Mouse (Mus musculus) hindbrain, embryonic 16.5 days (tissue): ENCODE data around the gene Gm11077. TPM values are rescaled to one million over a fixed set of nuclear protein-coding genes. Genes with fewer than 3 reads are reported as not detected.

Experiments
- ATAC-seq: fragments of 200-750 bp; cut with Nextera tagmentation; 2 replicates; pipeline ENCODE4 v1.8.0; 2017; ENCODE audit warnings: moderate TSS enrichment, moderate library complexity
- H3K27ac ChIP-seq: fragments of 300-500 bp; sonication (generic); 2 replicates; pipeline ENCODE4 v1.5.1; 2014; ENCODE audit warnings: low read depth, mild to moderate bottlenecking, control low read depth, low read length, moderate library complexity
- H3K27me3 ChIP-seq: fragments of 300-500 bp; sonication (generic); replicated peaks from 2 replicates; pipeline ENCODE4 v1.6.1; 2014; ENCODE audit warnings: low read length; ENCODE audit not compliant: control insufficient read depth, insufficient read depth
- H3K36me3 ChIP-seq: fragments of 300-500 bp; sonication (generic); 2 replicates; pipeline ENCODE4 v1.6.1; 2014; ENCODE audit warnings: mild to moderate bottlenecking, low read length, moderate library complexity, mixed read lengths; ENCODE audit not compliant: control insufficient read depth, insufficient read depth
- H3K4me1 ChIP-seq: fragments of 300-500 bp; sonication (generic); 2 replicates; pipeline ENCODE4 v1.6.1; 2014; ENCODE audit warnings: low read depth, low read length; ENCODE audit not compliant: control insufficient read depth, insufficient read depth
- H3K4me2 ChIP-seq: fragments of 300-500 bp; sonication (generic); 2 replicates; pipeline ENCODE4 v1.6.1; 2014; ENCODE audit warnings: mild to moderate bottlenecking, low read length, control low read depth, moderate library complexity
- H3K4me3 ChIP-seq: fragments of 300-500 bp; sonication (generic); 2 replicates; pipeline ENCODE4 v1.5.1; 2014; ENCODE audit warnings: mild to moderate bottlenecking, low read length, control low read depth, moderate library complexity
- H3K9ac ChIP-seq: fragments of 300-500 bp; sonication (generic); 2 replicates; pipeline ENCODE4 v1.6.1; 2014; ENCODE audit warnings: low read depth, mild to moderate bottlenecking, control low read depth, low read length, moderate library complexity
- H3K9me3 ChIP-seq: fragments of 300-500 bp; sonication (generic); 2 replicates; pipeline ENCODE4 v1.6.1; 2014; ENCODE audit warnings: mild to moderate bottlenecking, low read length, moderate library complexity; ENCODE audit not compliant: control insufficient read depth
- WGBS: fragments of 180-500 bp; shearing (Covaris S2); extraction: QIAGEN DNeasy Blood & Tissue Kit; methylation state at CpG from one replicate; pipeline ENCODE4 v1.1.7; 2014; 5-methylcytosine and 5-hydroxymethylcytosine counted together
- polyA plus RNA-seq: library from polyadenylated mRNA; unstranded; fragments of >200 nt; fragmentation: Nextera tagmentation; extraction: Ambion mirVana; gene quantifications from 2 replicates; pipeline ENCODE4 v1.2.1, GENCODE M21; 2015

The Gm11077 gene
- polyA plus RNA-seq, 1 experiment from 2014 or later = not detected

DNA sequence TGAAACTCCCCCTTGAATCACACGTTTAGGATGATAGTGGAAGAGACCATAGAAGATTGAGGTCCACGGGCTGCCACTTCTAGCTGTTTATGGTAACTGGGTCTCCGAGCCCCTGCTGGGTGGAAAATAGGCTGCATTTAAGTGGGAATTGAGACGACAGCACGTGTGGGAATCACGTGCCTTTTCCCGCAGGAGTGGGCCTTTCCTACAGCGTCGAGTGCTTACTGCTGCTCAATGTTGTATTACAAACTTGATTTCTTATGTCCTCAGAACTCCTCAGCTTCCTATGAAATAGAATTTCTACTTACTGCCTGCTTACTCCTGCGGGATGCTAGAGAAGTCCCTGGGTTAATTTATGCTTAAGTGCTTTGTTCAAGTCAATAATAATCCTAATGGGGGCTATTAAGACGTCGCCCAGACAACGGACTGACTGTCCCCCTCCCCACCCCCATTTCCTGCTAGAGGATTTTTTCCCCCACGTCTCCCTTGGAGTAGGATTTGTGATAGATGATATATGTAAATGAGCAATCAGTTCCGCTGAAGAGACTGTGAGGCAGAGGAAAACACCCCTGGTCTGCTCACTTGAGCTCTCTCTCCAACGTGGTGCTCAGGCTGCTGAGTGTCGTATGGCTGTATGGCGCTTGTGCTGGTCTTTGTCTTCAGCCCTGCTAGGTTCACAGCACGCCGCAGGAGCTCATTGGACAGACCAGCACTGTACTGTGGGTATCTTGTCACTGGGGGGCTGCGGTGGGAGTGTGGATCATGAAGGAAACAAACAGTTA, 40.0 kb downstream of the Gm11077 start:
- 20% methylated on average over 21 of the region's 21 CpGs for WGBS
- ATAC-seq = peak; percentile 88

DNA sequence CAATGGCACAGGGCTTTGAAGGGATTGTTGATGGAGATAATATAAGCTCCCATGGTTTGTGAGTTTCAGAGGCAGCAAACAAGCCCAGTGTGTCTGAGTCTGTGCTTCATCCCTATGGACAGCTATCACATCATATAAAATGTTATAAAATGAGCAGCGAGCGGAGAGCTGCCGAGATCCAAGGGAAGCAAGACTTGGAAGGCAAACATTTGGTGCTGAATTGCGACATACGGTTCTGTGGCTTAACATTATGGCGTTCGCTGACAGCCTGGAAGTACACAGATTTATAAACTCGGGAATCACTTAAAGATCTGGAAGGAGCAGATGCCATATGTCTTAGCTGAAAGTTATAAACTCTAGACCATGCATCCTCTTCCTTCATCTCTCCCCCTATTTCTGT, 47.2 kb downstream of the Gm11077 start:
- Histone ChIP-seq H3K36me3 (no peaks in the 10 kb centered on the region), H3K27me3 (no peaks in the 10 kb centered on the region), H3K9me3 (no peaks in the 10 kb centered on the region), H3K27ac (no peak overlapping the region), H3K4me2 (no peak overlapping the region), H3K4me1 (no peaks in the 10 kb centered on the region), H3K9ac (no peak overlapping the region), H3K4me3 (no peak overlapping the region)
- no peak for ATAC-seq
- 90% methylated on average over 8 of the region's 8 CpGs for WGBS

More for the DNA sequence above, 40.0 kb downstream of the Gm11077 start:
- Histone ChIP-seq H3K9ac (peak overlapping the region; percentile 19; the same call in 1 of the 2 replicates), H3K27me3 (no peaks in the 10 kb centered on the region), H3K4me3 (no peak overlapping the region), H3K36me3 (no peaks in the 10 kb centered on the region), H3K27ac (no peak overlapping the region), H3K4me2 (peak overlapping the region; percentile 35), H3K4me1 (peaks cover 5% of the 10 kb centered on the region), H3K9me3 (no peaks in the 10 kb centered on the region)

DNA sequence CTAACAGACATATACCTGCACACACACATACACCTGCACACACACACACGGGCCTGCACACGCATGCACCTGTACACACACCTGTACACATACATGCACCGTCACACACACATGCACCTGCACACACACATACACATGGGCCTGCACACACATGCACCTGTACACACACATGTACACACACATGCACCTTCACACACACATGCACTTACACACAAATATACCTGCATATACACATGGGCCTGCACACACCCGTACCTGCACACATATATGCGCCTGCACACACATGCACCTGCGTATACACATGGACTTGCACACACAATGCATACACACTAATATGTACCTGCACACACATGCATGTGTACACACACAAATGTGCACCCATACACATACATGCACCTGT, 53.4 kb downstream of the Gm11077 start:
- ATAC-seq = no peak; the same call in 1 of the 2 replicates
- H3K4me3 ChIP-seq = no peak overlapping the region

DNA sequence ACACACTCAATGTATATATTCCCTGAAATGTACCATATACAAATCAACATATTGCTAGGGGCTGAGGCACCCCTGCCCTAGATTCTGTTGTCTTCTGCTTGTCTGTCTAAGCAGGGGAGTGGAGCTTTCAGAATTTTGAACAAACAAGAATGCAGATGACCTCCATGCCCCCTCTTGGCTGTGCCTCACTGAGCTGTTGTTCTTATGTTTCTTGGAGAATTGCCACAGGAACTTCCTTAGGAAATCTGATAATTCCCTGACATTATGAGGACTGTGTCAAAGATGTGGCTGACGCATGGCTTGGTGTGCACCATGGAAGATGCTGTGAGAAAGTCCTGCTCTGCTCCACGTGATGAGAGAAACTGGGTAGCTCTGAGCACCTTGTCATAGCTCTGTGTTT, 57.0 kb downstream of the Gm11077 start:
- H3K27ac ChIP-seq = no peak overlapping the region
- no peaks in the 10 kb centered on the region for H3K9me3 ChIP-seq
- no peak overlapping the region for H3K9ac ChIP-seq
- no peaks in the 10 kb centered on the region for H3K4me1 ChIP-seq
- no peak overlapping the region for H3K4me3 ChIP-seq
- no peak overlapping the region for H3K4me2 ChIP-seq
- H3K27me3 ChIP-seq = no peaks in the 10 kb centered on the region
- no peaks in the 10 kb centered on the region for H3K36me3 ChIP-seq
- no peak for ATAC-seq
- WGBS = 77% methylated on average over 2 of the region's 2 CpGs

More for the DNA sequence above, 53.4 kb downstream of the Gm11077 start:
- no peaks in the 10 kb centered on the region for H3K36me3 ChIP-seq
- no peaks in the 10 kb centered on the region for H3K27me3 ChIP-seq
- no peak overlapping the region for H3K4me2 ChIP-seq
- no peaks in the 10 kb centered on the region for H3K9me3 ChIP-seq
- WGBS = 96% methylated on average over 6 of the region's 6 CpGs
- H3K4me1 ChIP-seq = no peaks in the 10 kb centered on the region
- no peak overlapping the region for H3K27ac ChIP-seq
- no peak overlapping the region for H3K9ac ChIP-seq

DNA sequence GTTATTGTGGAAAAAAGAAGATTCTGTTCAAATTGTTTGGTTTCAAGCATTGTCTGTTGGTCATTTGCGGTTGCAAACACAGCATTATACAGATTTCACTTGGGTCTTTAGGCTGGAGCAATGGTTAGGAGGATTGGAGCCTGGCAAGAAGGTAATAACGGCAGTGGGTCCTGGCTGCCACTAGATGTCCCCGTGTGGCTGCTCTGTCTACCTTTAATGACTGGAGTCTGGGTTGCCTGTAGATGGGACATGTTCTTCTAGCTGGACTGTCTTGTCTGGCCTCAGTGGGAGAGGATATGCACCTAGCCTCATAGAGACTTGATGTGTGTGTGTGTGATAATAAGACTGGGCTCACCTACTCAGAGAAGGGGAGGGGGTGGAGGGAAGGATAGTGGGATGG, 60.8 kb downstream of the Gm11077 start:
- WGBS = 43% methylated on average over 3 of the region's 3 CpGs
- Histone ChIP-seq H3K9me3 (no peaks in the 10 kb centered on the region), H3K9ac (no peak overlapping the region), H3K27me3 (no peaks in the 10 kb centered on the region), H3K27ac (no peak overlapping the region), H3K4me2 (no peak overlapping the region), H3K4me1 (no peaks in the 10 kb centered on the region), H3K36me3 (no peaks in the 10 kb centered on the region), H3K4me3 (no peak overlapping the region)
- peak; percentile 65; the same call in 1 of the 2 replicates for ATAC-seq

DNA sequence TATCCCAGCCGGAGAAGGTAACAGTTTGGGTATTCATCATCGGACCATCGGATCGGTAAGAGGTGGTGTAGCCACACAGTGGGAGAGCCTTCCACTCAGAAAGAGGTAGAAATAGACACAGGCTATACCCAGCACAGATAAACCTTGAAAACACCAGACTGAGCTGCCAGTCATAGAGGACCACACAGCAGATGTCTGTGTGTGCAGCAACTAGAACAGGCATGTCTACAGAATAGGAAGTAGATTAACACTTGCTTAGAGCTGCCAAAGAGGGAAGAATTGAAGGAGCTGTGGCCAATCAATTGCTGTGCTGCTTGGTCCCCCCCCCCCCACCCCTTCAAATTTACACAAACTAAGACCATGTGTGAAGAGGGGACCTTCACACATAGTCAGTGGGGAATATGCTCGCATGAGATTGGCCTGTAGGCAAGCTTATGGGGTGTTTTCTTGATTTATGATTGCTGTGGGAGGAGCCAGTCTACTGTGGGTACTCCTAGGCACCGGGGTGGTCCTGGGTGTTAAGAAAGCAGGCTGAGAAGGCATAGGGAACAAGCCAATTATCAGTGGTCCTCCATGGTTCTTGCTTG, 64.7 kb downstream of the Gm11077 start:
- 91% methylated on average over 6 of the region's 6 CpGs for WGBS
- no peak for ATAC-seq

DNA sequence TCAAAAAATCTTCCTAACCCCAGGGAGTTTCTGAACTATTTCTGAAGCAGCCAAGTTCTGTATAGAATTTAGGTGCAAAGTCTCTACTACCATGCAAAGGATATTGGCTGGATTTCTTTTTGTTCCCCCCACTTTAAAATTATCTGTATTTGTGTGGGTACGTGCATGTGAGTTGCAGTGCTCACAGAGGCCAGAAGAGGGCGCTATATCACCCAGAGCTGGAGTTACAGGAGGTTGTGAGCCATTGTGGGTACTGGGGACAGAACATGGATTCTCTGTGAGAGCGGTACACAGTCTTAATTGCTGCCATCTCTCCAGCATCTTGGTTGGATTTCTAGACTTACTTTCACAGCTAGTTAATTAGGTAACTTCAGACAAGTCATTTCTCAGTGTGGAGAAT, 69.8 kb downstream of the Gm11077 start:
- no peak for ATAC-seq
- Histone ChIP-seq H3K4me3 (no peak overlapping the region), H3K27ac (no peak overlapping the region), H3K27me3 (no peaks in the 10 kb centered on the region), H3K4me1 (no peaks in the 10 kb centered on the region), H3K9ac (no peak overlapping the region), H3K4me2 (no peak overlapping the region), H3K9me3 (no peaks in the 10 kb centered on the region), H3K36me3 (no peaks in the 10 kb centered on the region)
- WGBS = 73% methylated on average over 3 of the region's 3 CpGs

More for the DNA sequence above, 64.7 kb downstream of the Gm11077 start:
- no peaks in the 10 kb centered on the region for H3K27me3 ChIP-seq
- no peak overlapping the region for H3K4me2 ChIP-seq
- H3K4me3 ChIP-seq = no peak overlapping the region
- H3K9ac ChIP-seq = no peak overlapping the region
- no peaks in the 10 kb centered on the region for H3K9me3 ChIP-seq
- H3K4me1 ChIP-seq = no peaks in the 10 kb centered on the region
- H3K27ac ChIP-seq = no peak overlapping the region
- no peaks in the 10 kb centered on the region for H3K36me3 ChIP-seq

DNA sequence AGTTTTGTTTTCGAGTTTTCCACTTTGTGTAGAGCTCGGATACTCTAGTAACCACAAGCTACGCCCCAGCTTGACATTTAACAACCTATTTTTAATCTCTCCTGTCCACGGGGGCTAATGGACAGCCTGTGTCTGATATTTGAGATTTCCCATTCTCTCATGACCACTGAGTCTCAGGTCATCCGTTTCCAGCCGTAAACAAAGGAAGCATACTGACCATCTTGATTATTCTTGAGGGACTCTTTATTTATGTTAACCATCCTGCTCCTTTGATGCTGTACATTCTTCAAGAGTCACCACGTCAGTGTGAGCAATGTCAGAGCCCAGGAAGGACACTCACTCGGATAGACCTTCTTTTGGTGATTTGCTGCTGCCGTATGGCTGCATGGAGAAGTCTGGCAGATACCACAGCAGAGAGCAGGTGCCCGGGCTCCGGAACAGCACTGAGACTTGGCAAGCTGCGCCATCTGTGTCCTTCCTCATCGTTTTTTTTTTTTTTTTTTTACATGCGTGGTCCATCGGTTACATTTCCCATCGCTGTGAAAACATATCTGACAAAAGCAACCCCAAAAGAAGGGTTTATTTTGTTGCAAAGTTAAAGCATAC, 70.5 kb downstream of the Gm11077 start:
- H3K27me3 ChIP-seq = no peaks in the 10 kb centered on the region
- no peak overlapping the region for H3K4me3 ChIP-seq
- H3K9ac ChIP-seq = no peak overlapping the region
- no peaks in the 10 kb centered on the region for H3K36me3 ChIP-seq
- H3K27ac ChIP-seq = no peak overlapping the region
- H3K4me2 ChIP-seq = no peak overlapping the region
- 88% methylated on average over 16 of the region's 16 CpGs for WGBS
- H3K9me3 ChIP-seq = no peaks in the 10 kb centered on the region
- ATAC-seq = no peak
- H3K4me1 ChIP-seq = no peaks in the 10 kb centered on the region

DNA sequence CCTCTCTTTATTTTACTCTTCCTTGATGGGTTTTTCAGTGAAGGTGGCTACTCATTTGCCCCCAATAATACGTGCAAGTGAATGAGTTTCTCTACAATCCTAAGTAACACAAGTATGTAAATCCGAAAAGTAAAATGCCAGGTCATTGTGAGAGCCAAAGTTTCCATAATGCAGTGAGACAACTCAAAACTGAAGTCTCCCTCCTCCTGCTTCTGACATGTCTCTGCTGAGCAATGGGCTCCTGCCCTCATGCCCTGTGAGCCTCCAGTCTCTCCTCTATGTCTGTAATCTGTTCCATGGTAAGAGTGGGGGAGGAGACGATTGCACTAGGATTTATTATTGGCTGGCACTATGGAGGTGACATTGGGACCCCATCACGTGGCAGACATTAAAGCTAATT, 71.5 kb downstream of the Gm11077 start:
- Histone ChIP-seq H3K4me1 (no peaks in the 10 kb centered on the region), H3K27ac (no peak overlapping the region), H3K9me3 (no peaks in the 10 kb centered on the region), H3K4me3 (no peak overlapping the region), H3K4me2 (no peak overlapping the region), H3K9ac (no peak overlapping the region), H3K36me3 (no peaks in the 10 kb centered on the region), H3K27me3 (no peaks in the 10 kb centered on the region)
- ATAC-seq = no peak
- WGBS = 92% methylated on average over 4 of the region's 4 CpGs
